Mouse (Mus musculus) ES-E14 (cell line): ENCODE results near the gene Phldb2. TPM values are rescaled to one million over a fixed set of nuclear protein-coding genes. Genes with fewer than 3 reads are reported as not detected.

Experiments
- DNase-seq: peaks from one replicate; pipeline ENCODE4 v3.0.0-alpha.2; 2013; ENCODE audit warnings: low read depth, low spot score
- H3K27ac ChIP-seq: 2 replicates; pipeline ENCODE4 v1.5.1; 2012; ENCODE audit warnings: low read depth, mild to moderate bottlenecking, low read length, moderate library complexity, mixed read lengths; ENCODE audit not compliant: poor library complexity, insufficient read depth, severe bottlenecking
- H3K36me3 ChIP-seq: 2 replicates; pipeline ENCODE4 v1.6.1; 2012; ENCODE audit warnings: mild to moderate bottlenecking, low read length, moderate library complexity, mixed read lengths; ENCODE audit not compliant: control insufficient read depth, poor library complexity, insufficient read depth, severe bottlenecking
- H3K4me1 ChIP-seq, 2 experiments: fragments of 150-350 bp in 1 of 2; sonication (generic) in 1 of 2; 2 replicates each; pipeline ENCODE4 v1.6.1; 2012; ENCODE audit warnings: low read length in 2 of 2, mild to moderate bottlenecking in 1 of 2, mixed read lengths in 1 of 2; ENCODE audit not compliant: control insufficient read depth in 2 of 2, insufficient read depth in 2 of 2, poor library complexity in 1 of 2
- H3K4me3 ChIP-seq, 2 experiments: fragments of 150-350 bp in 1 of 2; sonication (generic) in 1 of 2; 2 replicates each; pipeline ENCODE4 v1.5.1; 2012; ENCODE audit warnings: low read length in 2 of 2, low read depth in 1 of 2, mild to moderate bottlenecking in 1 of 2, mixed read lengths in 1 of 2; ENCODE audit not compliant: insufficient read depth in 1 of 2, poor library complexity in 1 of 2, severe bottlenecking in 1 of 2
- H3K9ac ChIP-seq: 2 replicates; pipeline ENCODE4 v1.6.1; 2012; ENCODE audit warnings: low read depth, mild to moderate bottlenecking, low read length, mixed read lengths; ENCODE audit not compliant: poor library complexity, insufficient read depth, severe bottlenecking
- H3K9me3 ChIP-seq: fragments of 150-350 bp; sonication (generic); 2 replicates; pipeline ENCODE4 v1.6.1; 2012; ENCODE audit warnings: low read depth, mild to moderate bottlenecking, low read length; ENCODE audit not compliant: control insufficient read depth, insufficient read depth
- CHD2 ChIP-seq: IDR thresholded peaks from 2 replicates; pipeline ENCODE4 v1.6.1; 2014; ENCODE audit warnings: mild to moderate bottlenecking, low read depth, low read length, inconsistent platforms
- HCFC1 ChIP-seq: IDR thresholded peaks from 2 replicates; pipeline ENCODE4 v1.6.1; 2012; ENCODE audit warnings: low read length, inconsistent platforms, borderline replicate concordance; ENCODE audit not compliant: insufficient read depth
- MAFK ChIP-seq: IDR thresholded peaks from 2 replicates; pipeline ENCODE4 v1.6.1; 2014; ENCODE audit warnings: mild to moderate bottlenecking, low read depth, low read length, inconsistent platforms; ENCODE audit not compliant: insufficient read depth
- ZC3H11A ChIP-seq: IDR thresholded peaks from 2 replicates; pipeline ENCODE4 v1.6.1; 2012; ENCODE audit warnings: low read depth, mild to moderate bottlenecking, inconsistent platforms, low read length, borderline replicate concordance
- ZNF384 ChIP-seq: IDR thresholded peaks from 2 replicates; pipeline ENCODE4 v1.6.1; 2012; ENCODE audit warnings: low read depth, low read length, inconsistent platforms
- in situ Hi-C, 2 experiments: fragments of 600-800 bp; cut with MboI; formaldehyde crosslinking; loops; one replicate each; pipeline ENCODE4 v1.15.1; 2025; ENCODE audit warnings: low sequenced_read_pairs in 2 of 2, inconsistent platforms in 1 of 2; ENCODE audit not compliant: unreplicated experiment in 2 of 2
- total RNA-seq: library from RNA; depleted of rRNA; stranded (reverse); fragments of 300-350 nt; gene quantifications from 2 replicates; pipeline ENCODE4 v1.2.3, GENCODE M21; 2012

Phldb2 gene
- total RNA-seq, 1 experiment, result 36.2 TPM

DNA sequence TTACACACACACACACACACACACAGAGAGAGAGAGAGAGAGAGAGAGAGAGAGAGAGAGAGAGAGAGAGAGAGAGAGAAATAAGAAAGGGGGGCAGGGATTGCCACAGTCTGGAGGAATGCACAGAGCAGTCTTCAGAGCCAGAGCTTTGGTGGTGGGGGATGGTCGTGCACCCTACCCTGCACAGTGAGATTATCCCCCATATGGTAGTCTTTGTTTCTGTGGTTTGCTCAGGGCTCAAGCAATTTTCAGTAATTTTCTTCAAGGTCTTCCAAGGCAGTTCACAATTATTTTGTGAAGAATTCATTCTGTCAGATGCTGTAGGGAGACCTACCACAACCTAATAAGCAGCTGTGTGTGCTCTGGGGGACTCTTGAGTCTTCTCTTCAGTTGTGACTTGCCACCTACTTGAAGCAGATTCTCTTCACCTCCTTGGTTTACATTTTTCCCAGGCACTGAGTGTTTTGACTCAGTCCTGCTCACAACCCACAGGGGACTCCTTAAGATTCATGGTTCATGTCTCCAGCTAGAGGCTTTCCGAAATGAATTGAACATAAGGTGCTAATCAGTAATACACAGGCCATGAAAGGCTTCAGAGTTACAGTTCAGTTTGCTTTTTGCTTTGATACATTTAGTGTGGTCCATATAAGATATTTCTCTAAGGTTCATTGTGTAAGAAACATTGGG, 18.5 kb downstream of the Phldb2 start:
- Histone ChIP-seq H3K27ac (no peak overlapping the region), H3K9ac (no peak overlapping the region), H3K4me1 (0 out of 4 replicates have a peak, but pooled peaks cover 0 to 2% of the 10 kb centered on the region in 2 experiments), H3K9me3 (no peaks in the 10 kb centered on the region), H3K36me3 (no peaks in the 10 kb centered on the region), H3K4me3 (no peak overlapping the region)
- no peak for DNase-seq
- in situ Hi-C loops, result no loop called here
- TF ChIP-seq ZNF384 (no peak), CHD2 (no peak), ZC3H11A (no peak), HCFC1 (no peak), MAFK (no peak)

DNA sequence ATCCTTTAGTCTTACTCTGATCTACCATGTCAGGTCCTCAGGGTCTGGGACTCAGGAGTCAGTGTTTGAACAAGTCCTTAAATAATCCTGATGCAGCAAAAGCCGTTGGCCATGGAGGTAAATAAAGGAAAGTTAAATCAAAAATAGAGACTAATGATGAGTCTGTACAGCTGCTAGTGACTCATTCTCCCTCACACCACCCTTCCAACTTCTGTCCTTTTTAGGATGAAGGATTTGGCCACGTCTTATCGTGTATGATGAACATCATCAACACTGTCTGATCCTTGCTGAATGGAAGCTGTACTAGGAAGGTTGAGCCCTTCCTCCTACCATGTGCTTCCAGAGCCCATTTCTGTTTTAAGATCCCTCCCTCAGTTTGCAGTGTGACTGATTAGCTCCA, 23.1 kb downstream of the Phldb2 start:
- Histone ChIP-seq H3K9me3 (no peaks in the 10 kb centered on the region), H3K27ac (no peak overlapping the region), H3K9ac (no peak overlapping the region), H3K4me3 (no peak overlapping the region), H3K4me1 (no peaks in the 10 kb centered on the region), H3K36me3 (no peaks in the 10 kb centered on the region)
- no peak for TF ChIP-seq CHD2
- TF ChIP-seq HCFC1, result no peak
- no peak for TF ChIP-seq ZNF384
- TF ChIP-seq ZC3H11A, result no peak
- in situ Hi-C loops, result no loop called here
- no peak for DNase-seq

DNA sequence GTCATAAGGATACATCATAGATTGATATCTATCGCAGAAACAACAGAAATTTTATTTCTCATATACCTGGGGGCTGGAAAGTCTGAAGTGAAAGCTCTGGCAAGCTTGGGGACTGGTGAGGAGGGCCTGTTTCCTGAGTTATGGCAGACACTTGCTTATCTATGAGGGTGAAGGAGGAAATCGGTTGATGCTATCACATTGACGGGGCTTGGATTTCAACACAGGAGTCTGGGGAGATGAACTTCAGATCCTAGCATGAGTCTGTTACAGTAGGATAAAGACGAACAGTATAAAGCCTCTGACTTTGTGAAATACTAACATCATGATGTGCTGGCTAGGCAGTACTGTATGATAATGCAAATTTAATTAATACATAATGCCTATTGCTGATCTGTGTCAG, 25.3 kb downstream of the Phldb2 start:
- in situ Hi-C loops, result no loop called here
- Histone ChIP-seq H3K4me3 (no peak overlapping the region), H3K36me3 (no peaks in the 10 kb centered on the region), H3K9ac (no peak overlapping the region), H3K27ac (no peak overlapping the region), H3K4me1 (no peaks in the 10 kb centered on the region), H3K9me3 (no peaks in the 10 kb centered on the region)
- TF ChIP-seq ZNF384 (no peak), HCFC1 (no peak), ZC3H11A (no peak), MAFK (no peak), CHD2 (no peak)
- DNase-seq, result no peak

DNA sequence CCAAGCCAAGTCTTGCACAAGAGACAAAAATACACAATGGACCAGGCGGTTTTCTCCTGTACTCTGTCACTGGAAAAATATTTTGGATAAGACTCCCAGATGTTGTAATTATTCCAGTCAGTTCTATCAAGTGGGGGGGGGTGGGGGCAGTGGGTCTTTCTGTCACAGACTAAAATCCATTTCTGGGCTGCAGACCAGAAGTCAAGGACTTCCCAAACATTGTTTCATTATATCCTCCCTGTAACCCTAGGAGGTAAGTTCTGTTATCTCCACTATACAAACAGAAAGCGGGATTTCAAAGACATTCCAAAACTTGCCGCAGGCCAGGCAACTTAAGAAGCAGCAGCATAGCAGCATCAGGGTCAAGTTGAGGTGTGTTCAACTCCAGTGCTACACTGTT, 25.8 kb downstream of the Phldb2 start:
- H3K9me3 ChIP-seq, result no peaks in the 10 kb centered on the region
- H3K36me3 ChIP-seq, result no peaks in the 10 kb centered on the region
- in situ Hi-C loops, result no loop called here
- TF ChIP-seq HCFC1 (no peak), ZNF384 (no peak), CHD2 (no peak), ZC3H11A (no peak), MAFK (no peak)
- H3K27ac ChIP-seq, result no peak overlapping the region
- H3K4me1 ChIP-seq, result no peaks in the 10 kb centered on the region
- no peak overlapping the region for H3K4me3 ChIP-seq
- DNase-seq, result no peak
- no peak overlapping the region for H3K9ac ChIP-seq

DNA sequence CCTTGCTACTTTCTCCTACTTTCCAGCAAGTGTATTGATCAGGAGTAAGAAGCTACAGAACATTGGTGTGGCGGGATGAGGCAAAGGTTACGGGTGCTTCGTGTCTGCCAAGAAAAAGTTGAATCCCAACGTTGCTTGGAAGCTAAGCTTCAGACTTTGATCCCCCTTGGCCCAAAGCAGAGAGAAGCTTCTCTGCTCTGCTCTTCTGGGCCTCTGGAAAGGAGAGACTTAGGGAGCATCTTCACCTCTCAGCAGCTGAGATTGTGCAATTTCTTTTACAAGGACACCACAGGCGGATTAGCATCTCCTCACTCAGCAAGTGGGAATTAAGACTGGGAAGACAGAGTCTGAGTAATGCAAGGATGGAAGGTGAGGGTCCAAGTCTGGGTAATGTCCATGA, 26.5 kb downstream of the Phldb2 start:
- in situ Hi-C loops, result no loop called here
- DNase-seq, result no peak
- no peak overlapping the region for H3K4me3 ChIP-seq
- H3K9me3 ChIP-seq, result no peaks in the 10 kb centered on the region
- no peaks in the 10 kb centered on the region for H3K36me3 ChIP-seq
- H3K4me1 ChIP-seq, result no peaks in the 10 kb centered on the region
- no peak for TF ChIP-seq ZC3H11A
- no peak for TF ChIP-seq CHD2
- no peak for TF ChIP-seq MAFK
- no peak for TF ChIP-seq ZNF384
- TF ChIP-seq HCFC1, result no peak
- no peak overlapping the region for H3K9ac ChIP-seq
- H3K27ac ChIP-seq, result no peak overlapping the region
